Mouse (Mus musculus) C2C12 (cell line): ENCODE measurements around the gene Macrod1. TPM values are rescaled to one million over a fixed set of nuclear protein-coding genes. Genes with fewer than 3 reads are reported as not detected.

Source experiments
- H3K27me3 ChIP-seq: one replicate; pipeline ENCODE4 v1.6.1; 2011; ENCODE audit not compliant: control insufficient read depth, insufficient read depth, insufficient read length
- H3K36me3 ChIP-seq: one replicate; pipeline ENCODE4 v1.6.1; 2011; ENCODE audit not compliant: control insufficient read depth, insufficient read depth
- H3K4me3 ChIP-seq: one replicate; pipeline ENCODE4 v1.5.1; 2011; ENCODE audit warnings: mild to moderate bottlenecking, control low read depth; ENCODE audit not compliant: poor library complexity, insufficient read depth, severe bottlenecking
- H3K79me2 ChIP-seq: one replicate; pipeline ENCODE4 v1.6.1; 2011; ENCODE audit not compliant: control insufficient read depth, insufficient read depth
- H3K79me3 ChIP-seq: one replicate; pipeline ENCODE4 v1.6.1; 2011; ENCODE audit warnings: low read depth, control low read depth
- H3ac ChIP-seq: one replicate; pipeline ENCODE3; 2011; ENCODE audit warnings: low read depth; ENCODE audit not compliant: control insufficient read depth, insufficient read length
- CEBPB ChIP-seq: IDR thresholded peaks from one replicate; pipeline ENCODE4 v1.6.1; 2011; ENCODE audit warnings: low read depth, mild to moderate bottlenecking, control low read depth, moderate library complexity
- CTCF ChIP-seq: IDR thresholded peaks from one replicate; pipeline ENCODE4 v1.5.1; 2011; ENCODE audit not compliant: control insufficient read depth, insufficient read depth, insufficient read length
- FOSL1 ChIP-seq: IDR thresholded peaks from one replicate; pipeline ENCODE4 v1.8.0; 2011; ENCODE audit warnings: mild to moderate bottlenecking, low read length; ENCODE audit not compliant: poor library complexity, insufficient read depth, severe bottlenecking
- MAX ChIP-seq: IDR thresholded peaks from one replicate; pipeline ENCODE4 v1.6.1; 2011; ENCODE audit warnings: mild to moderate bottlenecking, control low read depth
- MYOD1 ChIP-seq: IDR thresholded peaks from one replicate; pipeline ENCODE4 v1.6.1; 2011; ENCODE audit warnings: low read depth; ENCODE audit not compliant: control insufficient read depth, insufficient read length
- MYOG ChIP-seq: IDR thresholded peaks from one replicate; pipeline ENCODE4 v1.6.1; 2011; ENCODE audit not compliant: control insufficient read depth, insufficient read length; ENCODE audit errors: extremely low read depth
- USF1 ChIP-seq: IDR thresholded peaks from one replicate; pipeline ENCODE4 v1.6.1; 2011; ENCODE audit warnings: low read depth, mild to moderate bottlenecking, control low read depth, moderate library complexity
- polyA plus RNA-seq: library from polyadenylated mRNA; unstranded; fragments of >200 nt; fragmentation: generic; extraction: Trizol; gene quantifications from one replicate; pipeline ENCODE4 v1.2.1, GENCODE M21; 2012; ENCODE audit warnings: missing spikeins

Macrod1 gene
- polyA plus RNA-seq, 1 experiment = 8.3 TPM

- Histone ChIP-seq H3ac (no peak overlapping the region), H3K36me3 (no peaks in the 10 kb centered on the region), H3K79me2 (no peaks in the 10 kb centered on the region), H3K4me3 (no peak overlapping the region), H3K27me3 (no peaks in the 10 kb centered on the region), H3K79me3 (no peaks in the 10 kb centered on the region)
- TF ChIP-seq MAX (no peak), MYOG (no peak), CEBPB (no peak), FOSL1 (no peak), USF1 (no peak), CTCF (no peak), MYOD1 (no peak)
These were observed 54.3 kb downstream of the Macrod1 start for GRCm38 (mm10) chr19:7110875-7111274.

GRCm38 (mm10) chr19:7111309-7111708, 54.7 kb downstream of the Macrod1 start:
- no peaks in the 10 kb centered on the region for H3K79me2 ChIP-seq
- TF ChIP-seq FOSL1 (no peak), MYOD1 (no peak), MYOG (no peak), CTCF (no peak), USF1 (no peak), CEBPB (no peak), MAX (no peak)
- H3K36me3 ChIP-seq = no peaks in the 10 kb centered on the region
- H3K79me3 ChIP-seq = no peaks in the 10 kb centered on the region
- H3K27me3 ChIP-seq = no peaks in the 10 kb centered on the region
- H3ac ChIP-seq = no peak overlapping the region
- H3K4me3 ChIP-seq = no peak overlapping the region

- H3K27me3 ChIP-seq = no peaks in the 10 kb centered on the region
These were observed 55.1 kb downstream of the Macrod1 start for GRCm38 (mm10) chr19:7111710-7112109.

GRCm38 (mm10) chr19:7112628-7113027, 56.0 kb downstream of the Macrod1 start:
- H3K79me2 ChIP-seq = no peaks in the 10 kb centered on the region
- H3ac ChIP-seq = no peak overlapping the region
- no peak overlapping the region for H3K4me3 ChIP-seq
- no peak for TF ChIP-seq MYOG
- TF ChIP-seq CEBPB = no peak
- TF ChIP-seq MAX = no peak
- TF ChIP-seq USF1 = no peak
- no peak for TF ChIP-seq CTCF
- H3K79me3 ChIP-seq = no peaks in the 10 kb centered on the region
- H3K36me3 ChIP-seq = no peaks in the 10 kb centered on the region
- H3K27me3 ChIP-seq = no peaks in the 10 kb centered on the region

More at GRCm38 (mm10) chr19:7111710-7112109, 55.1 kb downstream of the Macrod1 start:
- Histone ChIP-seq H3ac (no peak overlapping the region), H3K36me3 (no peaks in the 10 kb centered on the region), H3K79me2 (no peaks in the 10 kb centered on the region), H3K79me3 (no peaks in the 10 kb centered on the region), H3K4me3 (no peak overlapping the region)
- no peak for TF ChIP-seq MYOD1
- no peak for TF ChIP-seq CTCF
- TF ChIP-seq CEBPB = no peak
- TF ChIP-seq FOSL1 = no peak
- no peak for TF ChIP-seq USF1
- no peak for TF ChIP-seq MAX
- TF ChIP-seq MYOG = no peak

- H3K79me2 ChIP-seq = no peaks in the 10 kb centered on the region
- H3K36me3 ChIP-seq = no peaks in the 10 kb centered on the region
- no peaks in the 10 kb centered on the region for H3K27me3 ChIP-seq
- H3ac ChIP-seq = no peak overlapping the region
- H3K79me3 ChIP-seq = no peaks in the 10 kb centered on the region
- no peak overlapping the region for H3K4me3 ChIP-seq
- no peak for TF ChIP-seq USF1
- no peak for TF ChIP-seq MAX
- TF ChIP-seq CEBPB = no peak
- TF ChIP-seq MYOG = no peak
- TF ChIP-seq CTCF = no peak
- TF ChIP-seq MYOD1 = no peak
- TF ChIP-seq FOSL1 = no peak
These were observed 57.0 kb downstream of the Macrod1 start for GRCm38 (mm10) chr19:7113574-7113973.

GRCm38 (mm10) chr19:7116038-7116731, 59.6 kb downstream of the Macrod1 start:
- TF ChIP-seq CEBPB (no peak), USF1 (no peak), MYOD1 (no peak), CTCF (no peak), MAX (no peak), MYOG (no peak), FOSL1 (no peak)
- H3K79me3 ChIP-seq = no peaks in the 10 kb centered on the region
- no peak overlapping the region for H3K4me3 ChIP-seq
- no peaks in the 10 kb centered on the region for H3K36me3 ChIP-seq
- no peaks in the 10 kb centered on the region for H3K79me2 ChIP-seq
- H3K27me3 ChIP-seq = no peaks in the 10 kb centered on the region
- H3ac ChIP-seq = no peak overlapping the region
